Mouse (Mus musculus): ENCODE results near the gene Fam169b.

DNA sequence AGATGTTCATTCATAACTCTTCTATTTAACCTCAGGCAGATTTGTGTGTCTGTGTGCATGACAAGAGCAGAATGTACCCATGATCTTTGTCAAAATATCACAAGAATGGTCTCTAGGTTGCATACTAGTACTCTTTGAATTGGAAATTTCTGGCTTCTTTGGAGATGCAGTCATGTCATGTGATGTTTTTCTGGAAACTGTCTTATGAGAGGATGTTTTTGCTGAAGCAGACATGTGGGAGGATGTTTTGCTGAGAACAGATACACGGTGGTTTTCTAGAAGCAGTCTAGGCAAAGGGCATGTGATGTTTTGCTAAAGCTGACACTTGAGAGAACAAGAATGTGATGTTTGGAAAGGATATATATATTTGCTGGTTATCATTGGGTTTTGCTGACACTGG, 23.2 kb upstream of the Fam169b start:
- TF ChIP-seq CTCF (conservative IDR thresholded peaks at IDR 0.05; ENCODE audit: low read length) (no peak), NANOG (IDR thresholded peaks at IDR 0.05; ENCODE audit: borderline replicate concordance, low read length) (no peak), POU5F1 (IDR thresholded peaks at IDR 0.05; ENCODE audit: borderline replicate concordance, low read length) (no peak)
